Mouse (Mus musculus) heart, adult 2 months (tissue): ENCODE measurements at regions not wholly inside any gene's neighbourhood (a gene's known extent, or its start where the extent isn't known, plus 50 kb on each side); places are given as distances from the start of the nearest gene placed in this dataset.

Experiments used
- CTCF ChIP-seq: fragments of 200-600 bp; IDR thresholded peaks from 2 replicates; pipeline ENCODE4 v1.8.1; 2022; ENCODE audit warnings: antibody characterized with exemption, mild to moderate bottlenecking, moderate library complexity
- POLR2A ChIP-seq: fragments of 200-500 bp; IDR thresholded peaks from 2 replicates; pipeline ENCODE4 v1.6.1; 2011; ENCODE audit warnings: mild to moderate bottlenecking, low read depth, low read length, control low read depth; ENCODE audit not compliant: insufficient read depth

DNA sequence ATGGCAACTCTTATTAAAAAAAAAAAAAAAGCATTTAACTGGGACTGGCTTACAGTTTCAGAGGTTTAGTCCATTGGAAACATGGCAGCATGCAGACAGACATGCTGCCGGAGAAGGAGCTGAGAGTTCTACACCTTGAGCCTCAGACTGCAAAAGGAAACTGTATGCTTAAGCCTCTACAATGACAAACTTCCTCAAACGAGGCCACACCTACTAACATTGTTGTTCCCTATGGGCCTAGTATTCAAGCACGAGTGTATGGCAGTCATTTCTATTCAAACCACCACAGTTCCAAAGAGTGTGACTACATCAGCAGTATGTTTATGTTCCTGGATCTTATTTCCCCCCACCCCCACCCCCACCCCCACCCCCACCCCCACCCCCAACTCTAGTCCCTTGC, 54.2 kb upstream of the H2afz start:
- TF ChIP-seq POLR2A: no peak
- TF ChIP-seq CTCF: no peak
